Mouse (Mus musculus) cerebellum, postnatal 25 days (tissue): ENCODE results near the gene Snd1.

Experiments
- DNase-seq, 2 experiments: peaks; one replicate each; pipeline ENCODE4 v3.0.0; 2021; ENCODE audit warnings: mixed read lengths in 2 of 2

The Snd1 gene

DNA sequence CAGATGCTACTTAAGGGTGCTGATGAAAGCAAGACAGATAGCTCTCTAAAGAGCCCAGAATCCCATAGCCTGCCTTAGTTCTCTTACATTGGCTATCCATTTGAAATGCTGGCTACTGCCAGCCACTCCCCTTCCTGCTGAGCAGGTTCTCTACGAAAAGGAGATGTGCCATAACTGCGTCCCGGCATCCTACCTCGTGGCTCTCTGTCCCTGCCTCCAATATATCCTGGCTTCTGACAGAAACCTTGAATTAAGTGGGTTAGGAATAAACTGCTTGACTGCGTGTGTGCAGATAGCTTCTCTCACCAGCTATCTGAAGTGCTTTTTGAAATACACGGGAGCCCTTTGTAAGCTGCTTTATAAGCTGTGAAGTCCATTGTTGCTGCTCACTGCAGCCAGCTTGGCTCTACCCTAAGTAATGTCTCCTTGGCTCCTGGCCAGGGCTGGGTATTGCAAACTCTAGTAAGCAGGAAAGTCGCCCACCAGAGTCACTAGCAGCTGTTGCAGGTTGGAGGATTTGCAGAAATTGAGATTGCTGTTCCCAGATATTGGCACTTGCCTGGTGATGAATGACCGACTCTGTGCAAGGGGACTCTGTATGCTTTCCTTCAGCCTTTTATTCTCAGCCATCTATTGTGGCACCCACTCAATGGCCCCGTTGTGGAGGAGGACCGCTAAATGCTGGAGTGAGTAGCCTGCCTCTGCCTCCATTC, 281.5 kb downstream of the Snd1 start:
- DNase-seq = peak; percentile 46 to 66

DNA sequence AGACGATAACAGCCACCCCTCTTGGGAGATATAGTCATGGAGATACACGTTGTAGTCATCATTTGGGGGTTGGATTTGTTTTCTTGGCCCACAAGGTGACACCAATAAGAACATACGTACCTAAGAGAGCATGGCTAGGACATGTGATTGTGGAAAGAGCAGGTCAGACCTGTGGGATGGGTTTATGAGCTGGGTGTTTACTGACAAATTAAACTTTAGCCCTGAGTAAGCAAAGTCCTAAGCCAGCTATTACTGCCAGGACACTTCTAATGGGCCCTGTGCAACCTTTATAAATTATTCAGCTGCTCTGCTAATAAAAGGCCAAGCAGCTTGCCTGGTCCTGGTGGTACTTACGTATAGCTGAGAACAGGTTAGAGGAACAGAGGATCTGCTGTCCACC, 283.4 kb downstream of the Snd1 start:
- no peak for DNase-seq

DNA sequence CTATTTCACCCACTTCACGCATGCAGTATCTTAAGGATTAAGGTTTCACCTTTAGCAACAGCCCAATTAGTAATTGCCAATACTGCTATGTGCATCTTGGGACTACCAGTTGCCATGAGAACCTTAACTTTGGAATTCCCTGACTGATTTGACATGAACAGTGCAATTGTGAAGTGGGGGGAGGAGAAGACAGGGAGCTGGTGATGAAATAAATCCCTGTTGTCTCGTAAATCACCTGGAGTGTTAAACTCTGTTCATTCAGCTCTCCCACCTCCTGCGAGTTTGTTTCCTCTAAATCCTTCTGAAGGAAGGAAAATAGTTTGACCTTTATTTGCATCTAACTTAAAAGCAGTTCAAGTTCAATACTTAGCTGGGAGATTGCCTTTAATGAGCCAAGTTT, 286.8 kb downstream of the Snd1 start:
- DNase-seq = no peak

DNA sequence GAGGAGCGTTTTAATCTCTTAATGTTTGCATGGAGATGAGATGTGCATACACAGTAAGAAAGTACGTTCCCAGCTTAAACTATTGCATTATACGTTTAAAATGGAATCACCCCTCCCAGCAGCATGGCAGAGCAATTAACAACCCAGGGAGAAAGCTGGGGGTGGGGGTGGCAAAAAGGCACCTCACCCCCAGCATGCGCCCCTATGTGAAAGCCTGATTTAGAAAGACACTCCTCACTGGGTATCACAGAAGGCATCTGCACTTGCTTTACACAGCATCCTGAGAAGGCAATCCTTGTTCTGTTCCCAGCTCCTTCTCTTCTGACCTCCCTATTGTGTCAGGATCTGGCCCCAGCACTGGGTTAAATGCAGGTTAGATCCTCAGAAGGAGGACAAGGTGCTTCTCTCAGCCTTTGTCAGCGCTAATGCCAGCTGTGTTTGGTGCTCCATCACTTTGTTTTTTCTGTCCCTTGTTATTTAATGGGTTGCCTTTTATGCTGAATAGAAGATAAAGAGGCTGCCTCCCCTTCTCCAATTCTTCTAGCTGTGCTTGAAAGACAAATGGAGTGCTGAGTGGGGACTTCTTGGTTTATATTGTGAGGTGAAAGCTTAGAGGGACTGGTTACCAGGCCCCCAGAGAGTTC, 287.3 kb downstream of the Snd1 start:
- no peak for DNase-seq

DNA sequence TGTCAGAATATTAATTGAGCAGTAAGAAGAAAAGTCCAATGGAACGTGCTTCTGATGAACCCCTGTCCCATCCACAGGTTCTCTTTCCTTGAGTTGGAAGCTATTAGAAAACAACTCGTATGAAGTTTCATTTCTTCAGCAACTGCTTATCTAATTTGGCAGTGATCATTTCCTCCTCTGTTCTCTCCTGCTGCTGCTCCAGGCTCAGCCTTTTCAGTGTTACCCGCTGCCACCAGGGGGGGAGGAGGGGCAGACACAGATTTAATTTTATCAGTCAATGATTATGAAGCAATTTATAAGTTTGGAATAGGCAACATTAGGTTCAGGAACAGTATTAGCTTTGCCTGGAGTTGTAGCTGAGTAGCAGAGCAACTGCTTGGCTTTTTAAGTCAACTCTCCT, 291.7 kb downstream of the Snd1 start:
- DNase-seq = no peak

DNA sequence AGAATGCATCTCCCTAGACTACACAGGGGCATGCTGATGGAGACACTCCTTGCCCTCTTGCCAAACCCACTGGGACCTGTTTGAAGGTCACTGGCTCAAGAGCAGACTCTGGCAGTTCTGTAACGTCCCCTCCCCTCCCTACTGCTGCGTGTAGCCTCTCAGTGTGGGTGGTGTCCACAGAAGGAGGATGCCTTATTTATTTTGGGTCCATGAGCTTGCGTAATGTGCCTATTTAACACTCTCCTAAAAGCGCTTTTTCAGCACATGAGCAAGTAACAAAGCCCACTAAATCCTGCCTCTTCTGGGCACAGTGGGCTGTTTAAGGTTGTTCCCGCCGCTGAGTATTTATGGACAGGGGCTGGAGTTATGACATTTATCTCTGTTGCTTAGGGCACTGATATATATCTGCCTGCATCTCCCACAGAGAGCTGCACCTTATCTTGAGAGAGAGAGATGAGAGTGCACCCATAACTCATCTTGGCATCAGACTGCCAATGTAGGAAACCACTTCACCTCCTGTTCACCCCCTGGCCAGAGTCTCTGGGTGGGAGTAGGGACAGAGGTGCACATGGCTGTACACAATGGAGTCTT, 293.0 kb downstream of the Snd1 start:
- DNase-seq = no peak

DNA sequence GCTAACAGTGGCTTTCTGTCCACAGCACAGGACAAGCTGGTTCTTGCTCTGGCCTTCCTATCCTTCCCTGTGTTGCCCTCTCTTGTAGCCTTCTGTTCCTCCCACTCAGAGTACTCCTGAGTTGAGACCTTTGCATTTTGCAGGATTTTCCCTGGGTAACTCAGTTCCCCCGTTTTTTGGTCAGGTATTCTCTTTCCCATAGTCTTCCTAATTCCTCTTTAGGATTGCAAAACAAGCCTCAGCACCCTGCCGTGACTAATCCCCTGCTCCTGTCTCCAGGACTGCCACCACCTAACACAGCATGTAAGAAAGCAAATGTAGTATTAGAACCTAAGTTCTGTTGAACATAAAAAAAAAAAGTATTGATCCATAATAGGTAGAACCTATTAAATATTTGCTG, 296.4 kb downstream of the Snd1 start:
- DNase-seq = no peak

DNA sequence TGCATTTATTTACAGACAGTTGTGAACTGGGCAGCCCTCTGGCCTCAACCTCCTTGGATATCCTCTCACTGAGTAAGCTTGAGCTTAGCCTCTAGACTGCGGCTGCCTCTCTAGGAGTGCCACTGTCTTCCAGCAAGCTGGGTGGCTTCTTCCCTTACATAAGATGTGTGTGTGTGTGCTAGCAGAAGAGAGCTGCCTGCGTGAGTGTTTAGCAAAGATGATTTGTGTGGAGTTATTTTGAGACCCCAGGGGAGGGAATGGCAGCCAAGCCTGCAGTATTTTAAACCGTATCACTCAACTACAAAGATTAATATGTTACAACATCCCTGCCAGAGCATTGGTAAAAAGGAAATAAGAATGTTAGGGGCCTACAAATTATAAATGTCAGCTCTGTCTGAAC, 306.8 kb downstream of the Snd1 start:
- no peak for DNase-seq

DNA sequence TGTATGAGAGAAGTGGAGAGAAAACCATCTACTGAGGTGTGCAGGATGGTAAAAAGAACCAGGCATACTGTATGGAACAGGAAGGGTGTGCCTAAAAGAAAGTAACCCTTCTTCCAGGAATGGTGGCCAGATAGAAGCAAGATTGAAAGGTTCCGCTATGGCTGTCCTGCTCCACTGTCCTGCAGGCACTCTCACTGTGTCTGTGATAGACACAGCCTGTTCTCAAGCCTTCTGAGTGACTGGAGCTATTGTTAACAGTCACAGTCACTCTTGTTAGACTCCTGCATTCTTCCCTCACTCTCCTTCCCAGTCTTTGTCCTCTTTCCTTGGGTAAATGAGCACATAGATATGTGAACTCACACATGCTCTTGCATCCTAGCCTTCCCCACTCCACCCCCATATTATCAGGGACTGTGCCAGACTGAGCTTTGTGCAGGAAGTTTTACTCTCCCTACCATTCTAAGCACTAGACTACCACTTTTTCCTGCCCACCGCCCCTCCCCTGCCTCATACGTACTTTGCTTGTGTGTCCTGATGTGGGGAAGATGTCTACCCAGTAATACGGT, 308.2 kb downstream of the Snd1 start:
- no peak for DNase-seq

DNA sequence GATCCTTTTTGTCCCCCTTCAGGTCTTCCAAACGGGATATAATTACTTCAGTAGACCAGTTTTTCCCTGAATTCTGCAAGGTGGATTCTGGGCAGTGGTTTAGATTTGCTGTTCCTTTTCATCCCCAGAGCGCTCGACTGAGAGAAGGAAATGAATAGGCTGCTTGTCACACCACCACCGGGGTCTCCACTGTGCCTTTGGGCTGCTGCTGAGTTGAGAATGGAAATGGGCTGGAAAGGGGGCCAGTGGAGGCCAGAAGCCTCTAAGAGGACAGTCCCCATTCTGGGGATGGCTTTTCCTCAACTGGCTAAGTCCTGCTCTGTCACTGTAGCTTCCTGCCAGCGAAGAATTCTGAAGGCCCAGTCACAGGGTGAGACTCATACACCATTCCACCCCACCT, 309.0 kb downstream of the Snd1 start:
- no peak for DNase-seq

DNA sequence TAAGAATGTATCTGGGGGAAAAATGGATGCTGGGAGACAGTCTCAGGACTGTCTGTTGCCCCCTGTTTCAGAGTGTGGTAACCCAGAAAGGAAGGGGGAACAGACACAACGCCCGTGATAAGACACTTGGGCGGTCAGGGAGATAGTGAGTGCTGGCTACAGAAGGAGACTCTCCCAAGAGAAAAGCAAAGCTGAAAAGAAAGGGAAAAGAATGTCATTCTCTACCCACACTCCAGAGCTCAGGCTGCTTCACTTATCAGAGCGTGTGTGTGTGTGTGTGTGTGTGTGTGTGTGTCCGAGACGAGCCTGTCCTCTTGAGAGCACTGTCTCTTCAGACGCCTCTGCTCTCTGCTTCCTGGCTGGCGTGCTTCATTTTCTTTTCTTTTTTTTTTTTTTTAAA, 310.8 kb downstream of the Snd1 start:
- DNase-seq = no peak

DNA sequence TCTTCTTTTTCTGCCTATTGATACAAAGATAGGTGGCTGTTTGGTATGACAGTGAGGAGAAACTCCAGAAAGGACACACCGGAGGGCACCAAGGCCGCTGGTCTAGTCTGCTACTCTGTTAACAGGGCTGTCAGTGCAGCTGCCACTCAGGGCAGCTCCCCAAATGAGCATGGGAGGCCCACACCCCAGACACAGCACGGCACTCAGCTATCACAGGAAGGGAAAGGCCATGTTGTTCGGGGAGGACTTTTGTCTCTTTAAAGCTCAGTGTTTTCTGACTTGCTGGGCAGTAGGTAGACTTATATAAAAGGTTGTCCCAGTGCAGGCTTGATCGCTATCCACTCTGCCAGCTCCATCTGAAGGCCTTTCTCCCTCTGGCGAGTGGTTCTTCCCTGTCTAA, 312.2 kb downstream of the Snd1 start:
- DNase-seq = peak; percentile 52 to 54

DNA sequence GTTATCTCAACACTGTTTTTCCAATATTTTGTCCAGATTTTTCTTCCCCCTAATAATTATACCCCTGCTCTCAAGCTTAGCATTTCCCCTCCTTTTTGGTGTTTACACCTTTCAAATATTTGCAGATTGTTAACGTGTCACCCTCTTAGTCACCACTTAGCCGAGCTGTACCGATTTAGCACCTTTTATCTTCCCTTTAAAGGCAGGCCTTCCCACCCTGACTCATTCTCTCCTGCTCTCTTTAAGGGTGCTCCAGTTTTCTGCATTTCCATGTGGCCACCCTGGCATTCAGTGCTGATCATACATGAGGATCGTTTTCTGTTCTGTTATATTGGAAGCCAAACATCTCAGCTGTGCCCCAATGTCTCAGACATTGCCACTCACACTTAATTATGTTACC, 314.7 kb downstream of the Snd1 start:
- no peak for DNase-seq

DNA sequence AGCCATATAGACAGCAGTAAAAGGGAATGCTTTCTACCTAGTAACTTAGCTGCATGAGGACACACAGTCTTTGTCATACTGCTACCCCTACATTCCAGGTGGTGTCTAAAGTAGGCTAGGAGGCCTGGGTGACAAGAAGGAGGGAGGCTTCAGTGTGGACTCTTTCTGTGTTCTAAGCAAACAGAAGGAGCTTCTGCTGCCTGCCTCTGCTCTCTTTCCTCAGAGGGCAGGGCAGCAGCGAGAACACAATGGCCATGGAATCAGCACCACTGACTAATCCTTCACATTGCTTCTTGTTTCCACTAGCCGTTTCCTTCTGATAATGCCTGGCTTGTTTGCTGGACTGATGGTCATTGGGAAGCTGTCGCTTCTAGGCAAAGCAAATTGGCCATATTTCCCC, 316.2 kb downstream of the Snd1 start:
- no peak for DNase-seq

DNA sequence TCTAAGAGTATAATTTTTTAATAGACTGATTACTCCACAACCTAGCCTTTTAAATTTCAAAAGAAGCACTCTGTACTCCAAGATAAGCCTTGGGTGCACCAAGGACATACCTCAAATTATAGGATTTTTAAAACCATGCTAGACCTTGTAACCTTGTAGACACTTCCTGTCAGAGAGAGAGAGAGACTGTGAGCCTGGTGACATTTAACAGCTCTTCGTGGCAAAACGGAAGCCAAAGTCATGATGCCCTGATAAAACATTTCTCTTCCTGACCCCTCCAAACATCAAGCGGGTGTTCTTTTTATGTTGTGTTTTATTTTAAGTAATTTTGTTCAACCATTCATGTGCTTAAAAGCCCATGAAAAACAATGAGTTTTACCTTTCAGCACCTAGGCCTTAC, 316.9 kb downstream of the Snd1 start:
- DNase-seq = no peak

DNA sequence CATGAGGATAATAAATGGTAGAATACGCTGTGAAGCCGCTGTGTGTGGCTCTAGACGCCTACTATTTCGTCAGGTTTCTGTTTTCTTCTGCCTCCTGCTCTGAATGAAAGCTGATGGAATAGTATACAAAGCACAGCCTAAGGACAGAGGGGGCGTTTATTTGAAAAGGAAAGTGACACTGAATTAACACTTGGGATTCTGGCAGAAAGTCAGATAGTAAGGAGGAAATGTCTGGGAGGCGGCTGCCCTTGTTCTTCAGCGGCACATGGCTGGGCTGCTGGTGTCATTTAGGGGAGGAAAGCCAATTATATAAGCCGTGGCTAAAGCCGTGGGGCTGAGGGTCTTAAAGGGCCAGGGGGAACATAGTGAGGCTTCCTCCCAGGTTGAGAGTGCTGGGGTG, 320.4 kb downstream of the Snd1 start:
- DNase-seq = no peak

DNA sequence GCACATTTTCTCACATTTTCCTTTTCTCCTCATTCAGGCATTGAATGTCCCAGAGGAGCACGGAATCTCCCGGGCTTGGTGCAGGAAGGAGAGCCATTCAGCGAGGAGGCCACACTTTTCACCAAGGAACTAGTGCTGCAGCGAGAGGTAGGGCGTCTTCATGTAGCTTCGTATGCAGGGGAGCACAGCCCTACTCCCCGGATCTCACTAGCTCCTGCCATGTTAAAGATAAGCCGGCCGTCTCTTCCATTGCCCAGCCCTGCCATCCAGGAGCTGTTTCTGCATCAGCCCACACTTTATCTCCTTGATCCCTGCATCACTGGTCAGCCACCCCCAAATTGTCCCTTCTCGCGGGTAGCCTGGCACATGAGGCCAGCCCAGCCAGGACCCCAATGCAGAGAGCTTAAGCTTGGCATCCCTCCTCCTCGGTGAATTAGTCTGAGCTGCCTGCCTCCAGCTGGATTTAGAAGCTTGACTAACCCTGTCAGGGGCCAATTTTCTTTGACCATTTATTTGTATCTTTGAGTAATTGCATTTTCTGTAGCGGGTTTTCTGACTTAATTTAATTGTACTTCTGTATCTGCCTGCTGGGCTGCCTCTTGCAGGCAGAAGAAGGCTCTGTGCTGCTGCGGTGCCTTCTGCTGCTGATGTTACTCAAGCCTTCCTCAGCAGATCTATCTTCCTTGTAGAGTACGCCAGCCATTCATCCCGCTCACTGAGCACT, 321.0 kb downstream of the Snd1 start:
- DNase-seq = no peak

DNA sequence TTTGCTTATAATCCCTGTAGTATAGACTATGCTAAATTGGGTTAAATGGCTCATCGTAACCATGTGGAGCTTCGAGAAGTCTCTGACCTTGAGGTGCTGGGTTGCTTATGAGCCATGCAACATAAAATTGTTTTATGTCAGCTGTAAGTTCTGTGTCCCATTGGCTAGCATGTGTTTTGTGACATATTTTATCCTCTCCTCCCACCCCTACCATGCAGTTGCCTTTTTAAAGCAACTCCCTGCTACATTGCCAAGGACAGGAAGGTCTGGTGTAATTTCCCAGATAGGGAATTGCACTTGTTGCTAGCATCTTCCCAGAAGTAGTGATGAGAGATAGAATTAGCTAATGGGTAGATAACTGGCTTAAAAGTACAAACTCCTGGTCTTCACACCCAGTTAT, 324.9 kb downstream of the Snd1 start:
- DNase-seq = no peak

DNA sequence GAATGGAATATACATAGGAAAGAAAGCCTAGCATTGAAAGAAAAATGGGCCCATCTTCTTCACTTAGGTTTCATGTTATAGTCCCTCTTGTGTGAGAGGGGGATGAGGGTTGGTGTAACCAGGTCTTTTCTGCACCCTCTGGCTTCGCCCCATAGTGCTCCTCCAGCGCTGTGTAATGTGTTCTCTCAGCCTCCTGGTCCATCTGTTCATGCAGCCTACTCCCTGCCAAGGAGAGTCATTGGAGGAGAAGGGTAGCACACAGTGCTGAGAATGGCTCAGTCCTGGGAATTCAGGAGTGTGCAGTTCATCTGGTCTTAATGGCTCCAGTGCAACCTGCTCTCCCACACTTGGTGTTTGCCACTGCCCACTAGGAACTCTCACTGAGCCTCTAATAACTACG, 326.0 kb downstream of the Snd1 start:
- DNase-seq = peak; percentile 80 to 83

DNA sequence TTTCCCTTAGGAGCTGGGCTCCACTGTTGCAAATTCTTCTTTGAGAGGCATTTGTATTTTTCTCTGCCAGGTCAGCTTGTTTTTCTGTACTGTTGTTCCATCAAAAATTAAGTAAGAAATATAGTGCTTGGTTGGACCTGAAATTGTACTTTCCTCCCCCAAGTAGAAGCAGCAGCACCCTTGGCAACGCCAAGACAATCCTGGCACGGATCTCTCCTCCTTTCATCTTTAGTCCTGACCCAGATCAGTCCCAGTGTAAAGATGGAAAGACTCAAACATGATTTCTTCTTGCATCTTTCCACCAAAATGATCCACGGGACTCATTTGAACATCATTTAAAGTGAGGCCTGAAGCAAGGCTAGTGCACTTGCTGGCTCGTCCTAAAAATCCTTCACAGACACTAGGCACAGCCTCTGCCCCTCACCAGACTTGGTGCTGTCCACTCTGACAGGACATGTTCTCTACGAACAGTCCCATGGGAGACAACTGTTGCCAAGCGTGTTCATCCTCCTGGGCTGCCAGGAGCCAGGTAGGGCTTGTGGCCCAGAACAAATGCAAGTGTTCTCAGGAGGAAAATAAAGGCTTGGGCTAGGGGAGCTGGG, 328.8 kb downstream of the Snd1 start:
- DNase-seq = peak; percentile 74 to 79

DNA sequence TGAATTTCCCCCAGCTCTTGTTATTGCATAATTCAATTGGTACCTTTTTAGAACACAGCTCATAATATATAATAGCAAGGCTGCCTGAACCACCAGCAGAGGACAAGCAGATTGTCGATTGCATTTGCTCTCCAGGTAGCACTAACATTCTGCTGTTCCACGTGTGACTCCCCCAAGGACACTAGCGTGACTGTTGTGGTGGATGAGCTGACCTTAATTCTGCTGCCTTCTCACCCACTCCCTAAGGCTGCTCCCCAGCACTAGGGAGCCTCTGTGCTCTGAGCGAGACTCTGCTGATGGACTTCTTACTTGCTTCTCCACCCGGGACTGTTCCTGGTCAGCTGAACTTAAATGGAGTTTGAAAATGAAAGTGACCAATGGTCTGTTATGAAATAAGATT, 329.8 kb downstream of the Snd1 start:
- peak in 1 of 2 experiments; percentile 20 for DNase-seq

DNA sequence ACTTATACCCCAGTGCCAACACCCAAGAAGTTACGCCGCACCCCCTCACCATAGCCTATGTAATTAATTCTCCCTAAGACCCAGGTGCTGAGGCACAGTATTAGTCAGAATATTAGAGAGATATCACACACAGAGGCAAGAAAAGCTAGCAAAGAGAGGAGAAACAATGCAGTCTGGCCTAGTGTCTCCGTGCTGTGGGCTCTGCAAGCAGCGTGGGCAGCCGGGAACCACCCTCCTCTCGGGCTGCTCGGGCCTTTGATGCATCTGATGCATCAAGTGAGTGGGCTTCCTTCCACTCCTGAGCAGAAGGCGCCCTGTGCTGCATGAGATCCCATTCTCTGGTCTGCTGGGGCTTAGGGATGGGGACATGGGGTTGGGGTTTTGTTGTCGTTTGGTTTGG, 338.1 kb downstream of the Snd1 start:
- DNase-seq = peak in 1 of 2 experiments; percentile 22

DNA sequence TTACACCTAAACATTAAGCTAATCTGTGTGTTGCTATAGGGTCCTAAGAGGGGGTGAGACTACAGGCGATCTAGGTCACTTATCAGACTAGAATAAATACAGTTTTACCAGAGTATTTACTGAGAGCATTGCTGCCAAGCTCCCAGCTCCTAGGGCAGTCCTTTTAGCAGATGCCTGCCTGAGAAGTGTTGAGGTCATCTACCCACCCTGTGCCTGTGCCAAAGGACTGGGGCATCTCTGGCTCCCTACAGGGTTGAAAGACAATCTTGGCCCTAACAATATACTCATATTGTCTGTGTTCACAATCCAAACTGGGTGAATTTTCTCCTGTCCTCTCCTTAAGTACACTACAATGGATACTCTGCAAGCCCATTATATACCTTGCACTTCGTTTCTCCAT, 340.0 kb downstream of the Snd1 start:
- DNase-seq = peak; percentile 47 to 63
